Mouse (Mus musculus) spleen, adult 2 months (tissue): ENCODE data around the gene Jpt1. TPM values are rescaled to one million over a fixed set of nuclear protein-coding genes. Genes with fewer than 3 reads are reported as not detected.
"Not testable (repeated sequence)": the region's sequence is repeated elsewhere in the genome, so short reads cannot be mapped to it uniquely, and the experiment has no call there.

Experiments used
- DNase-seq, 2 experiments: peaks; one replicate each; pipeline versions ENCODE4 v3.0.0 to v3.0.0-alpha.2; 2012 to 2021; ENCODE audit warnings: low spot score in 2 of 2, low read depth in 1 of 2
- H3K27ac ChIP-seq: fragments of 200-500 bp; 2 replicates; pipeline ENCODE4 v1.5.1; 2012; ENCODE audit warnings: low read length, inconsistent platforms; ENCODE audit not compliant: insufficient read depth
- H3K27me3 ChIP-seq: fragments of 200-500 bp; 2 replicates; pipeline ENCODE4 v1.6.1; 2012; ENCODE audit warnings: mild to moderate bottlenecking, moderate library complexity, low read length, inconsistent platforms; ENCODE audit not compliant: control insufficient read depth, insufficient read depth
- H3K36me3 ChIP-seq: fragments of 200-500 bp; 2 replicates; pipeline ENCODE4 v1.6.1; 2012; ENCODE audit warnings: mild to moderate bottlenecking, low read length, inconsistent platforms; ENCODE audit not compliant: control insufficient read depth, insufficient read depth
- H3K4me1 ChIP-seq: fragments of 200-500 bp; 2 replicates; pipeline ENCODE4 v1.6.1; 2011; ENCODE audit warnings: inconsistent platforms; ENCODE audit not compliant: control insufficient read depth, insufficient read depth, insufficient read length
- H3K4me3 ChIP-seq: fragments of 200-500 bp; 2 replicates; pipeline ENCODE4 v1.5.1; 2011; ENCODE audit warnings: mild to moderate bottlenecking, inconsistent platforms; ENCODE audit not compliant: insufficient read depth, insufficient read length; ENCODE audit errors: extremely low read depth
- CTCF ChIP-seq: fragments of 200-500 bp; IDR thresholded peaks from 2 replicates; pipeline ENCODE4 v1.5.1; 2011; ENCODE audit warnings: mild to moderate bottlenecking, inconsistent platforms; ENCODE audit not compliant: insufficient read depth, insufficient read length, insufficient replicate concordance; ENCODE audit errors: extremely low read depth
- POLR2A ChIP-seq: fragments of 200-500 bp; IDR thresholded peaks from 2 replicates; pipeline ENCODE4 v1.6.1; 2011; ENCODE audit warnings: low read depth, low read length, inconsistent platforms
- WGBS: fragments of 180-500 bp; shearing (Covaris S2); methylation state at CpG from one replicate; pipeline ENCODE4 v1.1.7; 2018; 5-methylcytosine and 5-hydroxymethylcytosine counted together
- polyA plus RNA-seq: library from polyadenylated mRNA; depleted of rRNA; stranded (reverse); fragments of >200 nt; gene quantifications from 2 replicates; pipeline ENCODE4 v1.2.3, GENCODE M21; 2012

Gene Jpt1
- polyA plus RNA-seq, 1 experiment: 178 TPM

- 47% methylated on average over 11 of the region's 11 CpGs for WGBS
- TF ChIP-seq CTCF: no peak
- no peak for TF ChIP-seq POLR2A
- no peak for DNase-seq
- H3K27me3 ChIP-seq: no peaks in the 10 kb centered on the region
- H3K27ac ChIP-seq: peak overlapping the region; percentile 64
- no peaks in the 10 kb centered on the region; the same call in 1 of the 2 replicates for H3K4me1 ChIP-seq
- H3K36me3 ChIP-seq: no peaks in the 10 kb centered on the region
- peak overlapping the region; percentile 21; the same call in 1 of the 2 replicates for H3K4me3 ChIP-seq
Observed at GRCm38 (mm10) chr11:115463397-115463796, 50.8 kb downstream of the Jpt1 start.

- WGBS: 48% methylated on average over 16 of the region's 16 CpGs
- Histone ChIP-seq H3K27me3 (no peaks in the 10 kb centered on the region), H3K36me3 (no peaks in the 10 kb centered on the region), H3K4me1 (no peaks in the 10 kb centered on the region; the same call in 1 of the 2 replicates), H3K27ac (peak within 1 kb of the TSS; percentile 59), H3K4me3 (peak within 1 kb of the TSS; percentile 21; the same call in 1 of the 2 replicates)
- TF ChIP-seq POLR2A: no peak
- TF ChIP-seq CTCF: no peak
- DNase-seq: no peak
Observed at GRCm38 (mm10) chr11:115462243-115462891, 51.8 kb downstream of the Jpt1 start, which contains the start of gene Slc16a5. Gene Slc16a5 (plus strand): TSS chr11:115462474.

GRCm38 (mm10) chr11:115461846-115462242 is 52.3 kb downstream of the Jpt1 start:
- TF ChIP-seq POLR2A: no peak
- TF ChIP-seq CTCF: no peak
- H3K27me3 ChIP-seq: no peaks in the 10 kb centered on the region
- H3K4me1 ChIP-seq: no peaks in the 10 kb centered on the region; the same call in 1 of the 2 replicates
- H3K4me3 ChIP-seq: no peak overlapping the region; the same call in 1 of the 2 replicates
- no peak for DNase-seq
- peak overlapping the region; percentile 59 for H3K27ac ChIP-seq
- no peaks in the 10 kb centered on the region for H3K36me3 ChIP-seq
- 64% methylated on average over 5 of the region's 5 CpGs for WGBS

DNA sequence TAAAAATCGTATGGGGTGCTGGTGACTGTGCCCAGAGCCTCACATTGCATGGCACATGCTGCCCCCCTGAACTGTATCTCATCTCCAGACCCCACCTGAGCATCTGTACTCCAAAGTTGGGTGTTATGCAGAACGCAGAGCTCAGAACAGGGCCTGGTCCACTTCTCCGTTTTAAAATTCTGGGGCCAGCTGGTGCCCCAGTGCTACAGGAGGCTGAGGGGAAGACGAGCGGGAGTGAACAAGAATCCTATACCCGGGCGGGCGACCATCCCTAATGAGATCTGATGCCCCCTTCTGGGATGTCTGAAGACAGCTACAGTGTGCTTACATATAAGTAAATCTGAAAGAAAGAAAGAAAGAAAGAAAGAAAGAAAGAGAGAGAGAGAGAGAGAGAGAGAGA is 53.2 kb downstream of the Jpt1 start:
- DNase-seq: no peak
- Histone ChIP-seq H3K27ac (no peak overlapping the region), H3K4me3 (no peak overlapping the region), H3K4me1 (no peaks in the 10 kb centered on the region; the same call in 1 of the 2 replicates), H3K36me3 (no peaks in the 10 kb centered on the region), H3K27me3 (no peaks in the 10 kb centered on the region)
- TF ChIP-seq CTCF (no peak), POLR2A (no peak)
- 63% methylated on average over 8 of the region's 8 CpGs for WGBS

- Histone ChIP-seq H3K4me3 (no peak overlapping the region), H3K36me3 (no peaks in the 10 kb centered on the region), H3K27me3 (no peaks in the 10 kb centered on the region), H3K27ac (no peak overlapping the region), H3K4me1 (no peaks in the 10 kb centered on the region; the same call in 1 of the 2 replicates)
- DNase-seq: no peak
- WGBS: 27% methylated on average over 6 of the region's 6 CpGs
- no peak for TF ChIP-seq POLR2A
- no peak for TF ChIP-seq CTCF
Observed at GRCm38 (mm10) chr11:115457405-115457804, 56.8 kb downstream of the Jpt1 start.

DNA sequence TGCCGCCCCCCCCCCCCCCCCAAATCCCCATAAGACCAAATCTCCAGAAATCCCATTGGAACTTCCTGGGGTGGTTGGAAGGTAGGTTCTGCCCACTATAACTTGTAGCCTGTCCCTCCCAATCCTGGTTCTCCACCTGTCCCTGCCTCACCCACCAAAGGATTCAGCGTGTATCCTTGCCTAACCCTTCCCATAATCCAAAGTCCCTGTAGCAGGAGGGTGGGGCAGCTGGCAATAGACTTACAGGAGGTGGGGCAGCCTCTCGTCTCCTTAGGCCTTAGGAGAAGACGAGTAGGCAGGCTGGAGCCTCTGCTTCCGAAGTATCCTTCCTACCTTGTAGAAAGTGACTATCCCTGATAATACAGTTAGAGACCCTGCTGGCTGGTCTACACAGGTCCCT is 58.0 kb downstream of the Jpt1 start:
- Histone ChIP-seq H3K4me1 (peaks cover 5% of the 10 kb centered on the region; the same call in 1 of the 2 replicates), H3K27ac (no peak overlapping the region), H3K27me3 (no peaks in the 10 kb centered on the region), H3K4me3 (no peak overlapping the region), H3K36me3 (no peaks in the 10 kb centered on the region)
- 89% methylated on average over 5 of the region's 5 CpGs for WGBS
- no peak for DNase-seq
- TF ChIP-seq POLR2A (no peak), CTCF (no peak)

DNA sequence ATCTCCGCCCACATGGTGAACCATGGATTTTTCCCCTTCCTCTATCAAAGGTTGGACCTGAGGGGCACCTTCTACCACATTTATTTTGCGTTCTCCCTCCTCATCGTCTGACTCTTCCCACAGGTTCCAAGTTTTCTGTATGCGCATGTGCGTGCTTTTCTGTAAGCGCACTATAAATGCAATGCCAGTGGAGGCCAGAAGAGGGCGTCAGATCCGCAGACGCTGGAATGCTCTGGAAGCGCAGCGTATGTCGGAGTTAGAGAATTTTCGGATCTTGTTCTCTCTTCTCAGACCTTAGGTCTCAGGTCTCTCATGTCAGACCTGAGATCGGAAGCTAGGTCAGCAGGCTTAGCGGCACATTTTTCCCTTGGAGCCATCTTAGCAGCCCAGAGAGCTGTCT is 58.6 kb downstream of the Jpt1 start:
- Histone ChIP-seq H3K27me3 (no peaks in the 10 kb centered on the region), H3K4me3 (no peak overlapping the region), H3K27ac (no peak overlapping the region), H3K36me3 (no peaks in the 10 kb centered on the region), H3K4me1 (peaks cover 5% of the 10 kb centered on the region; the same call in 1 of the 2 replicates)
- no peak for TF ChIP-seq CTCF
- TF ChIP-seq POLR2A: no peak
- WGBS: 93% methylated on average over 15 of the region's 15 CpGs
- DNase-seq: no peak

DNA sequence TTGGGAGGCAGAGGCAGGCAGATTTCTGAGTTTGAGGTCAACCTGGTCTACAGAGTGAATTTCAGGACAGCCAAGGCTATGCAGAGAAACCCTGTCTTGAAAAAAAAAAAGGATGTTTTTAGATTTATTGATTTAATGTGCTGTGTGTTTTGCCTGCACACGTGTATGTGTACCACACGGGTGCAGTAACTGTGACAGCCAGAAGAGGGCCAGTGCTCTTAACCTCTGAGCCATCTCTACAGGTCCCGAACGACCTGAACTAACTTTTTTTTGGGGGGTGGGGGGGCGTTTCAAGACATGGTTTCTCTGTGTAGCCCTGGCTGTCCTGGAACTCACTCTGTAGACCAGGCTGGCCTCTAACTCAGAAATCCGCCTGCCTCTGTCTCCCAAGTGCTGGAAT is 59.4 kb downstream of the Jpt1 start:
- not testable (repeated sequence) for H3K4me3 ChIP-seq, H3K27ac ChIP-seq, DNase-seq, H3K36me3 ChIP-seq, H3K27me3 ChIP-seq, H3K4me1 ChIP-seq
- WGBS: 93% methylated on average over 6 of the region's 6 CpGs
